Mouse (Mus musculus) CH12.LX (cell line): ENCODE measurements around the gene Zfp277. TPM values are rescaled to one million over a fixed set of nuclear protein-coding genes. Genes with fewer than 3 reads are reported as not detected.

Source experiments
- DNase-seq: peaks from one replicate; pipeline ENCODE4 v3.0.0-alpha.2; 2013; ENCODE audit errors: extremely low read depth
- H3K27ac ChIP-seq: 2 replicates; pipeline ENCODE4 v1.5.1; 2012; ENCODE audit warnings: low read depth, mild to moderate bottlenecking, control low read depth, moderate library complexity; ENCODE audit not compliant: insufficient read depth
- H3K27me3 ChIP-seq: replicated peaks from 2 replicates; pipeline ENCODE3; 2012; ENCODE audit warnings: inconsistent platforms
- H3K36me3 ChIP-seq, 2 experiments: replicated peaks in 1 of 2; 2 replicates each; pipeline versions ENCODE3 to v1.6.1; 2012; ENCODE audit warnings: inconsistent platforms in 1 of 2, low read length in 1 of 2, mild to moderate bottlenecking in 1 of 2, mixed read lengths in 1 of 2, moderate library complexity in 1 of 2; ENCODE audit not compliant: control insufficient read depth in 1 of 2, insufficient read depth in 1 of 2
- H3K4me1 ChIP-seq, 2 experiments: 2 replicates each; pipeline ENCODE4 v1.6.1; 2012; ENCODE audit warnings: inconsistent platforms in 1 of 2, moderate library complexity in 1 of 2; ENCODE audit not compliant: insufficient read depth in 2 of 2, control insufficient read depth in 1 of 2
- H3K4me2 ChIP-seq: 2 replicates; pipeline ENCODE4 v1.6.1; 2012; ENCODE audit warnings: low read depth, mild to moderate bottlenecking, control low read depth; ENCODE audit not compliant: poor library complexity, insufficient read depth, severe bottlenecking
- H3K4me3 ChIP-seq, 3 experiments: fragments of 150-350 bp in 1 of 3; sonication (generic) in 1 of 3; replicated peaks in 1 of 3; 2 replicates each; pipeline versions ENCODE3 to v1.5.1; 2011 to 2012; ENCODE audit warnings: low read depth in 2 of 3, low read length in 2 of 3, mild to moderate bottlenecking in 2 of 3, moderate library complexity in 2 of 3, control low read depth in 1 of 3, improper control_type of control experiment in 1 of 3, inconsistent platforms in 1 of 3, mixed read lengths in 1 of 3; ENCODE audit not compliant: poor library complexity in 1 of 3
- H3K79me2 ChIP-seq: replicated peaks from 2 replicates; pipeline ENCODE4 v1.6.1; 2012; ENCODE audit warnings: mild to moderate bottlenecking, moderate library complexity; ENCODE audit not compliant: control insufficient read depth, poor library complexity, insufficient read depth, severe bottlenecking; ENCODE audit errors: extremely low read depth
- H3K9ac ChIP-seq: 2 replicates; pipeline ENCODE4 v1.6.1; 2012; ENCODE audit warnings: low read depth, mild to moderate bottlenecking, control low read depth, moderate library complexity; ENCODE audit not compliant: insufficient read depth
- H3K9me3 ChIP-seq: replicated peaks from 2 replicates; pipeline ENCODE3; 2012; ENCODE audit warnings: low read length, inconsistent platforms, mixed read lengths
- CHD1 ChIP-seq: IDR thresholded peaks from 2 replicates; pipeline ENCODE4 v1.6.1; 2012; ENCODE audit warnings: low read depth, low read length, improper control_type of control experiment, inconsistent platforms
- CTCF ChIP-seq, 2 experiments: IDR thresholded peaks in 1 of 2; conservative IDR thresholded peaks in 1 of 2; 2 replicates each; pipeline ENCODE4 v1.5.1; 2011 to 2012; ENCODE audit warnings: low read depth in 2 of 2, low read length in 2 of 2, improper control_type of control experiment in 1 of 2, inconsistent platforms in 1 of 2, mild to moderate bottlenecking in 1 of 2, moderate library complexity in 1 of 2
- EP300 ChIP-seq: IDR thresholded peaks from 2 replicates; pipeline ENCODE4 v1.6.1; 2011; ENCODE audit warnings: low read length, improper control_type of control experiment
- ETS1 ChIP-seq: conservative IDR thresholded peaks from 2 replicates; pipeline ENCODE4 v1.6.1; 2012; ENCODE audit warnings: low read depth, mild to moderate bottlenecking, inconsistent platforms, low read length, improper control_type of control experiment, moderate library complexity
- HCFC1 ChIP-seq: IDR thresholded peaks from 2 replicates; pipeline ENCODE4 v1.6.1; 2012; ENCODE audit warnings: low read depth, mild to moderate bottlenecking, inconsistent platforms, low read length, improper control_type of control experiment
- IRF4 ChIP-seq: IDR thresholded peaks from 2 replicates; pipeline ENCODE4 v1.6.1; 2014; ENCODE audit warnings: low read depth, mild to moderate bottlenecking, inconsistent platforms, low read length, improper control_type of control experiment
- JUND ChIP-seq: conservative IDR thresholded peaks from 2 replicates; pipeline ENCODE4 v1.6.1; 2011; ENCODE audit warnings: low read depth, low read length, improper control_type of control experiment
- KAT2A ChIP-seq: IDR thresholded peaks from 2 replicates; pipeline ENCODE4 v1.6.1; 2012; ENCODE audit warnings: low read length, improper control_type of control experiment, inconsistent platforms; ENCODE audit not compliant: insufficient replicate concordance
- MAX ChIP-seq: IDR thresholded peaks from 2 replicates; pipeline ENCODE4 v1.6.1; 2011; ENCODE audit warnings: low read length, improper control_type of control experiment
- MEF2A ChIP-seq: IDR thresholded peaks from 2 replicates; pipeline ENCODE4 v1.6.1; 2014; ENCODE audit warnings: low read depth, mild to moderate bottlenecking, inconsistent platforms, low read length, improper control_type of control experiment, borderline replicate concordance
- MXI1 ChIP-seq: IDR thresholded peaks from 2 replicates; pipeline ENCODE4 v1.6.1; 2011; ENCODE audit warnings: mild to moderate bottlenecking, low read depth, low read length, improper control_type of control experiment
- PAX5 ChIP-seq: IDR thresholded peaks from 2 replicates; pipeline ENCODE4 v1.6.1; 2012; ENCODE audit warnings: low read length, inconsistent platforms, mixed read lengths
- POLR2A ChIP-seq: IDR thresholded peaks from 2 replicates; pipeline ENCODE4 v1.6.1; 2011; ENCODE audit warnings: low read depth, mild to moderate bottlenecking, improper control_type of control experiment, low read length
- RAD21 ChIP-seq: IDR thresholded peaks from 2 replicates; pipeline ENCODE4 v1.6.1; 2011; ENCODE audit warnings: low read depth, mild to moderate bottlenecking, low read length, improper control_type of control experiment, moderate library complexity
- RCOR1 ChIP-seq: conservative IDR thresholded peaks from 2 replicates; pipeline ENCODE4 v1.6.1; 2012; ENCODE audit warnings: low read depth, mild to moderate bottlenecking, inconsistent platforms, low read length, improper control_type of control experiment
- SMC3 ChIP-seq: IDR thresholded peaks from 2 replicates; pipeline ENCODE4 v1.6.1; 2011; ENCODE audit warnings: low read depth, low read length, improper control_type of control experiment
- UBTF ChIP-seq: IDR thresholded peaks from 2 replicates; pipeline ENCODE4 v1.6.1; 2012; ENCODE audit warnings: low read depth, mild to moderate bottlenecking, inconsistent platforms, low read length, improper control_type of control experiment, moderate library complexity
- ZC3H11A ChIP-seq: IDR thresholded peaks from 2 replicates; pipeline ENCODE4 v1.6.1; 2012; ENCODE audit warnings: low read depth, mild to moderate bottlenecking, inconsistent platforms, low read length, improper control_type of control experiment
- ZKSCAN1 ChIP-seq: IDR thresholded peaks from 2 replicates; pipeline ENCODE4 v1.6.1; 2012; ENCODE audit warnings: low read depth, inconsistent platforms, low read length, improper control_type of control experiment, borderline replicate concordance
- ZMIZ1 ChIP-seq: IDR thresholded peaks from 2 replicates; pipeline ENCODE4 v1.6.1; 2012; ENCODE audit warnings: low read depth, mild to moderate bottlenecking, inconsistent platforms, low read length, improper control_type of control experiment
- dilution Hi-C: fragments of 300-500 bp; cut with MboI; formaldehyde crosslinking; loops from 2 replicates; pipeline ENCODE4 v1.14.3; 2020; ENCODE audit warnings: low sequenced_read_pairs; ENCODE audit not compliant: extremely low pct_unique_long_range_greater_than_20kb, extremely low pct_ligation_motif_present
- in situ Hi-C: fragments of 300-500 bp; cut with MboI; formaldehyde crosslinking; loops from 3 replicates; pipeline ENCODE4 v1.14.3; 2019; ENCODE audit warnings: low sequenced_read_pairs, low pct_ligation_motif_present, low pct_unique_long_range_greater_than_20kb, mixed read lengths
- polyA plus RNA-seq: library from polyadenylated mRNA; unstranded; fragments of >175 nt; gene quantifications from 2 replicates; pipeline ENCODE4 v1.2.1, GENCODE M21; 2012; ENCODE audit warnings: low read depth; ENCODE audit not compliant: insufficient read length
- total RNA-seq, 2 experiments: library from RNA; depleted of rRNA; stranded (reverse); fragments of 300-350 nt in 1 of 2; fragments of >200 nt in 1 of 2; gene quantifications; 2 replicates each; pipeline ENCODE4 v1.2.3; 2012 to 2014

Gene Zfp277
- total and polyA plus RNA-seq, 3 experiments: 13.7 to 31.2 (median 18.9) TPM

DNA sequence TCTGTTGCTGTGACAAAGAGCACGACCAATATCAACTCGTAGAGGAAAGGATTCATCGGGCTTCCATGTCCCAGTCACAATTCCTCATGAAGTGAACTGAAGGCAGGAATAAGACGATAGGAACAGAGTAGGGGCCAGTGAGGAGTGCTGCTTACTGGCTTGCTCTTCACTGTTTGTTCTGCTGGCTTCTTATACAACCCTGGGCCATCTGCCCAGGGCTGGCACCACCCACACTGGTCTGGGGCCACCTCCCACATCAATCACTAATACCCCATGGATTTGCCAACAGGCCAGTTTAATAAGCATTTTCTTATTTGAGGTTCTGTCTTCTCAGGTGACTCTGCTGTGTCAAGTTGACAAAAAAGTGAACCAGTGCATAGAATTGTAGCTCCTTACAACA, 60.4 kb downstream of the Zfp277 start:
- DNase-seq: no peak
- in situ Hi-C loops: no loop called here
- Histone ChIP-seq H3K9ac (no peak overlapping the region), H3K9me3 (no peaks in the 10 kb centered on the region), H3K36me3 (peaks cover 0 to 3% of the 10 kb centered on the region in 2 experiments), H3K4me3 (no peak overlapping the region), H3K27ac (no peak overlapping the region), H3K4me1 (peaks cover 7 to 32% of the 10 kb centered on the region in 2 experiments)
- TF ChIP-seq MXI1 (no peak), ZKSCAN1 (no peak), CHD1 (no peak), HCFC1 (no peak), MEF2A (no peak), SMC3 (no peak), ZMIZ1 (no peak), CTCF (conservative IDR thresholded peaks at IDR 0.05 in 1 of 2, IDR thresholded peaks at IDR 0.05 in 1 of 2; ENCODE audit: low read depth in 2 of 2, low read length in 2 of 2) (no peak), RCOR1 (no peak), ETS1 (no peak), KAT2A (no peak), JUND (no peak), POLR2A (no peak), ZC3H11A (no peak), EP300 (no peak), MAX (no peak), UBTF (no peak), PAX5 (no peak)
- TF ChIP-seq, all 38 proteins: peak for 0
- Histone ChIP-seq H3K27me3 (no peaks in the 10 kb centered on the region), H3K79me2 (no peaks in the 10 kb centered on the region), H3K4me2 (no peak overlapping the region)
- dilution Hi-C loops: no loop called here

DNA sequence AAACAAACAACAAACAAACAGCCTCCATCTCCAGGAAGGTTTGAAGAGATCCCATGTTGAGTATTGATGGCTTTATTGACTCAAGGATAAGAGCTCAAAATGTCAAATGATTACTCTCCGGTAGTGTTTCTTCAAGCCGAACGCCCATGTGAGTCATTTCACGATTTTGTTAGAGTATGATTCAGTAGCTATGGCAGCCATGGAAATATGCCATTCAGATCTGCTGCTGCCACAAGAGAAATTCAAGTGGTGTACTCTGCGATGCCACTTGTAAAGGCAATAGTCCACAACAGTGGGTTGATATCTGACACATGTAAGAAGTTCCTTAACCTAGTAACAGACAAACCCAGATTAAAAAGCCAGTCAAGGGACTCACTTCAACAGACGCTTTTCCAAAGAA, 62.0 kb downstream of the Zfp277 start:
- in situ Hi-C loops (no loop called here), dilution Hi-C loops (no loop called here)
- no peak overlapping the region for H3K4me2 ChIP-seq
- H3K79me2 ChIP-seq: no peaks in the 10 kb centered on the region
- peaks cover 10 to 48% of the 10 kb centered on the region in 2 experiments for H3K4me1 ChIP-seq
- H3K27me3 ChIP-seq: no peaks in the 10 kb centered on the region
- H3K36me3 ChIP-seq: peaks cover 0 to 3% of the 10 kb centered on the region in 2 experiments
- H3K9me3 ChIP-seq: no peaks in the 10 kb centered on the region
- H3K27ac ChIP-seq: no peak overlapping the region
- no peak overlapping the region for H3K4me3 ChIP-seq
- DNase-seq: peak; percentile 43
- no peak for TF ChIP-seq RAD21
- peak; percentile 31; the same call in 1 of the 2 replicates for TF ChIP-seq IRF4
- peak; percentile 28; the same call in 1 of the 2 replicates for TF ChIP-seq JUND
- TF ChIP-seq MEF2A: no peak
- no peak overlapping the region for H3K9ac ChIP-seq
